Mouse (Mus musculus): Measurements from ENCODE around the gene Ly6g6e.

DNA sequence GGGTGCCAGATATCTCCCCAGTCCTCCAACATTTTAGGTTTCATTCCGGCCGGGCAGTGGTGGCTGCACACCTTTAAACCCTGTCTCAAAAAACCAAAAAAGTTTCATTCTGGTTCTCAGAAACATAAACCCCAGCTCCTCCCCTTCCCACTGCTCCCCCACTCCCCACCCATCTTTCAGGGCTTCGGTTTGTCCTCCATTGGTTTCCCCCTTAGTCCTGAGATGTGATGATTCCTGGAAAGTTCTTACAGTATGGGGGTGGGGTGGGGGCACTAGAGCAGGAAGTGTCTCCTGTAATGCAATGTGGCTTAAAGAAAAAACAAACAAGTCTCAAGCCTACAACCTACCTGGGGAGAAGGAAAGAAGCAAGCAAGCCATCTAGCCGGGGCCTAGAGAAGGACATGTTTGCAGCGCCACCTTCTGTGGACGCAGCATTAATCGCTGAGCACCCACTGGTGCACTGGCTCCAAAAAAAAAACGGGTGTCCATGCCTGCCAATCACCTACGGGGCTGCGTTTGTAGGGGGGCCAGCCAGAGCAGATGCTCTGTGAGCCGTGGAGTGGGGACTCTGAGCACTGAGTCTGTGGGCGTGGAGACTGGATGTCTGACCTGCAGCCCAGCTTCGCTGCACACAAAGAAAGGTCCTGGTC, 29.2 kb downstream of the Ly6g6e start:
- TF ChIP-seq POU5F1 (IDR thresholded peaks at IDR 0.05; ENCODE audit: borderline replicate concordance, low read length) (no peak), CTCF (conservative IDR thresholded peaks at IDR 0.05; ENCODE audit: low read length) (no peak; the same call in 1 of the 2 replicates)
